Mouse (Mus musculus) heart, postnatal 0 days (tissue): ENCODE data around the gene Scml4.

ENCODE experiments used
- CTCF ChIP-seq: IDR thresholded peaks from 2 replicates; pipeline ENCODE4 v1.5.1; 2016; ENCODE audit warnings: antibody characterized with exemption, control low read depth, low read depth
- EP300 ChIP-seq: IDR thresholded peaks from 2 replicates; pipeline ENCODE4 v1.6.1; 2016; ENCODE audit warnings: antibody characterized with exemption, low read depth

- TF ChIP-seq CTCF (no peak), EP300 (no peak)
These were observed 147.9 kb downstream of the Scml4 start for GRCm38 (mm10) chr10:43008116-43008515.
